Mouse (Mus musculus): ENCODE results near the gene Zbtb12. TPM values are rescaled to one million over a fixed set of nuclear protein-coding genes. Genes with fewer than 3 reads are reported as not detected.
A peak's percentile ranks its signal among the peaks of the same experiment; 100 is the strongest.

Zbtb12 gene
- total and polyA plus RNA-seq, 3 experiments: 7.6 to 24.3 TPM; not detected in 1

- TF ChIP-seq POLR2A (IDR thresholded peaks at IDR 0.05; ENCODE audit: control insufficient read depth in 1 of 2, insufficient read depth in 1 of 2, low read depth in 1 of 2, low read length in 2 of 2, poor library complexity in 1 of 2) (peak; percentile 39 to 66; a peak in 2 of 4 replicates), E2F4 (IDR thresholded peaks at IDR 0.05; ENCODE audit: borderline replicate concordance, low read depth, low read length) (peak; percentile 47; the same call in 1 of the 2 replicates), JUND (IDR thresholded peaks at IDR 0.05; ENCODE audit: low read depth, low read length) (no peak), BHLHE40 (IDR thresholded peaks at IDR 0.05; ENCODE audit: borderline replicate concordance, low read depth, low read length) (peak; percentile 87), ETS1 (IDR thresholded peaks at IDR 0.05; ENCODE audit: low read depth, low read length) (no peak), EP300 (IDR thresholded peaks at IDR 0.05; ENCODE audit: low read depth in 1 of 2, low read length in 2 of 2) (no peak), ZMIZ1 (IDR thresholded peaks at IDR 0.05; ENCODE audit: low read depth, low read length) (0 out of 2 replicates have a peak, but pooled peaks have one; percentile 35), USF1 (IDR thresholded peaks at IDR 0.05; ENCODE audit: low read depth, low read length) (peak; percentile 95), SMC3 (IDR thresholded peaks at IDR 0.05; ENCODE audit: low read depth, low read length) (peak; percentile 61), CHD1 (IDR thresholded peaks at IDR 0.05; ENCODE audit: low read depth, low read length) (no peak), TBP (IDR thresholded peaks at IDR 0.05; ENCODE audit: low read depth, low read length) (peak; percentile 86), POLR2AphosphoS2 (IDR thresholded peaks at IDR 0.05; ENCODE audit: low read length) (no peak), MYC (IDR thresholded peaks at IDR 0.05; ENCODE audit: low read depth, low read length) (peak; percentile 49; the same call in 1 of the 2 replicates), TCF12 (IDR thresholded peaks at IDR 0.05; ENCODE audit: low read depth, low read length) (0 out of 2 replicates have a peak, but pooled peaks have one; percentile 11)
These were observed 51.9 kb downstream of the Zbtb12 start, which contains the start of gene Neu1 (continued) for GRCm38 (mm10) chr17:34931061-34931734.

GRCm38 (mm10) chr17:34931735-34932098 is 52.4 kb downstream of the Zbtb12 start:
- TF ChIP-seq NRF1 (IDR thresholded peaks at IDR 0.05; ENCODE audit: insufficient read depth, low read depth, low read length, poor library complexity, severe bottlenecking) (peak; percentile 60; the same call in 1 of the 2 replicates), MYB (IDR thresholded peaks at IDR 0.05; ENCODE audit: low read depth, low read length) (no peak)
- H3K9me3 ChIP-seq (replicated peaks; ENCODE audit: insufficient read depth, low read length): no peaks in the 10 kb centered on the region
- peaks cover 0 to 6% of the 10 kb centered on the region in 2 experiments; a peak in 2 of 4 replicates for H3K36me3 ChIP-seq (ENCODE audit: control insufficient read depth in 1 of 2, insufficient read depth in 2 of 2, low read length in 2 of 2)
- H3K27ac ChIP-seq (ENCODE audit: control insufficient read depth, low read depth, low read length): no peak overlapping the region
- H3K79me2 ChIP-seq (ENCODE audit: control insufficient read depth, insufficient read depth, low read length, poor library complexity): peaks cover 5% of the 10 kb centered on the region; the same call in 1 of the 2 replicates
- peak overlapping the region; percentile 70 to 84 for H3K4me3 ChIP-seq (ENCODE audit: control insufficient read depth in 1 of 2, insufficient read depth in 1 of 2, low read depth in 2 of 2, low read length in 2 of 2)
- no peaks in the 10 kb centered on the region for H3K27me3 ChIP-seq (ENCODE audit: control insufficient read depth in 1 of 2, insufficient read depth in 2 of 2, low read length in 2 of 2)
- H3K4me1 ChIP-seq (ENCODE audit: control insufficient read depth in 1 of 2, insufficient read depth in 2 of 2, low read length in 2 of 2): peaks cover 3 to 10% of the 10 kb centered on the region in 2 experiments; a peak in 3 of 4 replicates
- DNase-seq (ENCODE audit: low read depth, low spot score): peak; percentile 52
- H3K9ac ChIP-seq (ENCODE audit: control insufficient read depth, low read depth, low read length, poor library complexity, severe bottlenecking): peak overlapping the region; percentile 68

- H3K9ac ChIP-seq (ENCODE audit: control insufficient read depth, low read depth, low read length, poor library complexity, severe bottlenecking): peak overlapping the region; percentile 68
- no peak overlapping the region for H3K27ac ChIP-seq (ENCODE audit: control insufficient read depth, low read depth, low read length)
- no peak for DNase-seq (ENCODE audit: low read depth, low spot score)
- peaks cover 3 to 10% of the 10 kb centered on the region in 2 experiments; a peak in 3 of 4 replicates for H3K4me1 ChIP-seq (ENCODE audit: control insufficient read depth in 1 of 2, insufficient read depth in 2 of 2, low read length in 2 of 2)
- no peaks in the 10 kb centered on the region for H3K27me3 ChIP-seq (ENCODE audit: control insufficient read depth in 1 of 2, insufficient read depth in 2 of 2, low read length in 2 of 2)
- peaks cover 5% of the 10 kb centered on the region; the same call in 1 of the 2 replicates for H3K79me2 ChIP-seq (ENCODE audit: control insufficient read depth, insufficient read depth, low read length, poor library complexity)
- peaks cover 0 to 6% of the 10 kb centered on the region in 2 experiments; a peak in 2 of 4 replicates for H3K36me3 ChIP-seq (ENCODE audit: control insufficient read depth in 1 of 2, insufficient read depth in 2 of 2, low read length in 2 of 2)
- no peaks in the 10 kb centered on the region for H3K9me3 ChIP-seq (replicated peaks; ENCODE audit: insufficient read depth, low read length)
- TF ChIP-seq MXI1 (IDR thresholded peaks at IDR 0.05; ENCODE audit: low read depth, low read length) (0 out of 2 replicates have a peak, but pooled peaks have one; percentile 33), CTCF (IDR thresholded peaks at IDR 0.05 in 2 of 3, conservative IDR thresholded peaks at IDR 0.05 in 1 of 3; ENCODE audit: control insufficient read depth in 1 of 3, insufficient read depth in 1 of 3, low read depth in 2 of 3, low read length in 3 of 3, poor library complexity in 1 of 3, severe bottlenecking in 1 of 3) (no peak), MYB (IDR thresholded peaks at IDR 0.05; ENCODE audit: low read depth, low read length) (no peak), CHD2 (IDR thresholded peaks at IDR 0.05; ENCODE audit: low read length) (no peak), POLR2A (IDR thresholded peaks at IDR 0.05; ENCODE audit: control insufficient read depth in 1 of 2, insufficient read depth in 1 of 2, low read depth in 1 of 2, low read length in 2 of 2, poor library complexity in 1 of 2) (no peak), MAX (IDR thresholded peaks at IDR 0.05; ENCODE audit: low read length) (0 out of 2 replicates have a peak, but pooled peaks have one; percentile 10), HCFC1 (IDR thresholded peaks at IDR 0.05; ENCODE audit: low read depth, low read length) (no peak), BHLHE40 (IDR thresholded peaks at IDR 0.05; ENCODE audit: borderline replicate concordance, low read depth, low read length) (no peak), CHD1 (IDR thresholded peaks at IDR 0.05; ENCODE audit: low read depth, low read length) (no peak), MAFK (IDR thresholded peaks at IDR 0.05; ENCODE audit: borderline replicate concordance, low read depth, low read length) (no peak), GATA1 (IDR thresholded peaks at IDR 0.05; ENCODE audit: low read depth, low read length) (no peak)
- H3K4me3 ChIP-seq (ENCODE audit: control insufficient read depth in 1 of 2, insufficient read depth in 1 of 2, low read depth in 2 of 2, low read length in 2 of 2): peak overlapping the region in 1 of 2 experiments; percentile 70; a peak in 2 of 4 replicates
These were observed 53.0 kb downstream of the Zbtb12 start for GRCm38 (mm10) chr17:34932287-34932686.
